Mouse (Mus musculus): ENCODE results near the gene Cep170b. TPM values are rescaled to one million over a fixed set of nuclear protein-coding genes. Genes with fewer than 3 reads are reported as not detected.

Cep170b gene
- polyA plus RNA-seq, 1 experiment: 22.8 TPM

GRCm38 (mm10) chr12:112673576-112674091 lies 46.6 kb upstream of the Cep170b start:
- Histone ChIP-seq H3K79me2 (ENCODE audit: control insufficient read depth, insufficient read depth) (peaks cover 47% of the 10 kb centered on the region), H3ac (ENCODE audit: control insufficient read depth, insufficient read length) (peak overlapping the region; percentile 95), H3K36me3 (ENCODE audit: control insufficient read depth, insufficient read depth) (peaks cover 13% of the 10 kb centered on the region), H3K27me3 (ENCODE audit: control insufficient read depth, insufficient read depth, insufficient read length) (no peaks in the 10 kb centered on the region), H3K4me2 (ENCODE audit: low read depth) (peak overlapping the region; percentile 66), H3K4me3 (peak overlapping the region; percentile 60)
- TF ChIP-seq POLR2AphosphoS2 (IDR thresholded peaks at IDR 0.05; ENCODE audit: insufficient read length, low read depth) (peak; percentile 23), TCF3 (IDR thresholded peaks at IDR 0.05; ENCODE audit: insufficient read length, low read depth) (no peak)

- Histone ChIP-seq H3K27me3 (ENCODE audit: control insufficient read depth, insufficient read depth, insufficient read length) (no peaks in the 10 kb centered on the region), H3K4me3 (peak within 1 kb of the TSS; percentile 60), H3K4me2 (ENCODE audit: low read depth) (peak within 1 kb of the TSS; percentile 88), H3K36me3 (ENCODE audit: control insufficient read depth, insufficient read depth) (peaks cover 8% of the 10 kb centered on the region), H3K79me2 (ENCODE audit: control insufficient read depth, insufficient read depth) (peaks cover 40% of the 10 kb centered on the region), H3ac (ENCODE audit: control insufficient read depth, insufficient read length) (peak within 1 kb of the TSS; percentile 95)
- TF ChIP-seq POLR2AphosphoS2 (IDR thresholded peaks at IDR 0.05; ENCODE audit: insufficient read length, low read depth): peak; percentile 46
- TF ChIP-seq POLR2A (IDR thresholded peaks at IDR 0.05; ENCODE audit: insufficient read length, low read depth): peak; percentile 84
- no peak for TF ChIP-seq TCF12 (IDR thresholded peaks at IDR 0.05; ENCODE audit: insufficient read depth, poor library complexity, severe bottlenecking)
Observed at GRCm38 (mm10) chr12:112674132-112675011, 45.9 kb upstream of the Cep170b start, which contains the start of gene Akt1. TSS of gene Akt1 (minus strand) at chr12:112674884.

- TF ChIP-seq MYOG (IDR thresholded peaks at IDR 0.05; ENCODE audit: control insufficient read depth in 1 of 3, insufficient read depth in 1 of 3, insufficient read length in 2 of 3, low read depth in 2 of 3) (no peak), POLR2AphosphoS2 (IDR thresholded peaks at IDR 0.05; ENCODE audit: insufficient read length, low read depth) (no peak), POLR2A (IDR thresholded peaks at IDR 0.05; ENCODE audit: insufficient read length, low read depth) (peak; percentile 30)
- peaks cover 6% of the 10 kb centered on the region for H3K36me3 ChIP-seq (ENCODE audit: control insufficient read depth, insufficient read depth)
- H3K27me3 ChIP-seq (ENCODE audit: control insufficient read depth, insufficient read depth, insufficient read length): no peaks in the 10 kb centered on the region
- peak overlapping the region; percentile 88 for H3K4me2 ChIP-seq (ENCODE audit: low read depth)
- peaks cover 29% of the 10 kb centered on the region for H3K79me2 ChIP-seq (ENCODE audit: control insufficient read depth, insufficient read depth)
- no peak overlapping the region for H3ac ChIP-seq (ENCODE audit: control insufficient read depth, insufficient read length)
- H3K4me3 ChIP-seq: peak overlapping the region; percentile 60
Observed at GRCm38 (mm10) chr12:112675245-112676035, 44.8 kb upstream of the Cep170b start.

- H3K4me3 ChIP-seq: no peak overlapping the region
- H3K4me2 ChIP-seq (ENCODE audit: low read depth): no peak overlapping the region
- H3ac ChIP-seq (ENCODE audit: control insufficient read depth, insufficient read length): no peak overlapping the region
- H3K79me2 ChIP-seq (ENCODE audit: control insufficient read depth, insufficient read depth): peaks cover 14% of the 10 kb centered on the region
- no peaks in the 10 kb centered on the region for H3K36me3 ChIP-seq (ENCODE audit: control insufficient read depth, insufficient read depth)
- no peak for TF ChIP-seq CEBPB (IDR thresholded peaks at IDR 0.05; ENCODE audit: insufficient read depth, poor library complexity, severe bottlenecking)
- TF ChIP-seq MAX (IDR thresholded peaks at IDR 0.05; ENCODE audit: low read depth): no peak
- no peak for TF ChIP-seq SRF (IDR thresholded peaks at IDR 0.05; ENCODE audit: control insufficient read depth, insufficient read length, low read depth)
- TF ChIP-seq E2F4 (IDR thresholded peaks at IDR 0.05; ENCODE audit: insufficient read depth): no peak
- no peak for TF ChIP-seq POLR2A (IDR thresholded peaks at IDR 0.05; ENCODE audit: insufficient read length, low read depth)
- no peak for TF ChIP-seq REST (IDR thresholded peaks at IDR 0.05; ENCODE audit: insufficient read depth, insufficient read length)
- no peak for TF ChIP-seq MYOG (IDR thresholded peaks at IDR 0.05; ENCODE audit: control insufficient read depth in 1 of 3, insufficient read depth in 1 of 3, insufficient read length in 2 of 3, low read depth in 2 of 3)
- no peak for TF ChIP-seq TCF12 (IDR thresholded peaks at IDR 0.05; ENCODE audit: insufficient read depth, poor library complexity, severe bottlenecking)
- TF ChIP-seq USF1 (IDR thresholded peaks at IDR 0.05; ENCODE audit: low read depth): no peak
- no peak for TF ChIP-seq POLR2AphosphoS2 (IDR thresholded peaks at IDR 0.05; ENCODE audit: insufficient read length, low read depth)
- no peak for TF ChIP-seq MYOD1 (IDR thresholded peaks at IDR 0.05; ENCODE audit: control insufficient read depth in 1 of 3, insufficient read length in 2 of 3, low read depth in 2 of 3)
- H3K27me3 ChIP-seq (ENCODE audit: control insufficient read depth, insufficient read depth, insufficient read length): no peaks in the 10 kb centered on the region
Observed at GRCm38 (mm10) chr12:112677076-112677475, 43.2 kb upstream of the Cep170b start.

DNA sequence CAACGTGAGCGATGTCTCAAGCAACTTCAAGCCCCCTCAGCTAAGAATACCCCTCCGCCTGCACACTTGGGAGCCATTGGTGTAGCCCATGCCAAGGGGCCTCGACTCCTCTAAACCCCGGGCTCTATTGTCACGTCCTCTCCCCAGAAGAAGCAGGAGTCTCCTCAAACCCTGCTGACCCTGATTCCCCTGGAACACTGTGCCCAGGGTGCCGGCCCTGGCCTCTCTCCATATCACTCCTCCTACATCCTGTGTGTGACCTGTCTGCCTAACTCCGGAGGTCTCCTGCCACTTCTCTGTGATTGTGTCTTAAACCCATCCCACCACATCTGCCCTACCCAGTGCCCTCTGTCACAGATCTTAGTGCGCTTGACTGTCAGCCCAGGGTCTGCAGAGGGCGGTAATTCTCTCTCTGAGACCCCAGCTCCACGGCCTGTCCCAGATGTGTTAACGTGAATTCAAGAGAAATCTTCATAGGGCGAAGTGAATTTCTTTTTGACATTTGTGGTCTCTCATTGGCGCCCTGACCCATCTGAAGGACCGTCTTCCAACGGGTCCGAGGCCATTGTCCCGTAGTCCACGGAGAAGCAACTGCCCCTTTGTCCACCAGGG lies 42.2 kb upstream of the Cep170b start:
- no peak for TF ChIP-seq MYOD1 (IDR thresholded peaks at IDR 0.05; ENCODE audit: control insufficient read depth in 1 of 3, insufficient read length in 2 of 3, low read depth in 2 of 3)
- no peak for TF ChIP-seq TCF3 (IDR thresholded peaks at IDR 0.05; ENCODE audit: insufficient read length, low read depth)
- no peak for TF ChIP-seq POLR2A (IDR thresholded peaks at IDR 0.05; ENCODE audit: insufficient read length, low read depth)
- TF ChIP-seq USF1 (IDR thresholded peaks at IDR 0.05; ENCODE audit: low read depth): no peak
- TF ChIP-seq MYOG (IDR thresholded peaks at IDR 0.05; ENCODE audit: control insufficient read depth in 1 of 3, insufficient read depth in 1 of 3, insufficient read length in 2 of 3, low read depth in 2 of 3): no peak
- no peak for TF ChIP-seq SRF (IDR thresholded peaks at IDR 0.05; ENCODE audit: control insufficient read depth, insufficient read length, low read depth)
- TF ChIP-seq REST (IDR thresholded peaks at IDR 0.05; ENCODE audit: insufficient read depth, insufficient read length): no peak
- Histone ChIP-seq H3K27me3 (ENCODE audit: control insufficient read depth, insufficient read depth, insufficient read length) (no peaks in the 10 kb centered on the region), H3K4me3 (peak overlapping the region; percentile 23), H3K4me2 (ENCODE audit: low read depth) (peak overlapping the region; percentile 84), H3K36me3 (ENCODE audit: control insufficient read depth, insufficient read depth) (no peaks in the 10 kb centered on the region), H3ac (ENCODE audit: control insufficient read depth, insufficient read length) (peak overlapping the region; percentile 54), H3K79me2 (ENCODE audit: control insufficient read depth, insufficient read depth) (peaks cover 4% of the 10 kb centered on the region)

Measured in myocyte (in vitro differentiated cells).